Comparison of ENCODE assay signal across 8 mouse cellular contexts in genomic region chr2:178415150-178415448, GRCm38 (mm10). TPM values are rescaled to one million over a fixed set of nuclear protein-coding genes. Genes with fewer than 3 reads are reported as not detected.
DNase-seq lines count a peak whose midpoint lies in the region; ATAC-seq and TF ChIP-seq lines count a peak whose summit lies in the region.

No protein-coding gene starts in this region.

- peak overlapping the region; percentile 96 for H3K4me2 ChIP-seq in heart, postnatal 0 days (ENCODE audit: low read depth, low read length)
- peak overlapping the region; percentile 99 for H3K4me2 ChIP-seq in embryonic facial prominence, embryonic 11.5 days (ENCODE audit: low read depth, low read length)
- peak overlapping the region; percentile 99 for H3K4me2 ChIP-seq in hindbrain, embryonic 13.5 days
- peak overlapping the region; percentile 95 for H3K4me2 ChIP-seq in midbrain, embryonic 13.5 days (replicated peaks)

- no peak for DNase-seq in heart, postnatal 0 days (ENCODE audit: low spot score)
- no peak for DNase-seq in heart, adult 9 months (ENCODE audit: low spot score in 2 of 2)
- no peak for DNase-seq in embryonic facial prominence, embryonic 11.5 days (ENCODE audit: low spot score)
- no peak for DNase-seq in c-Kit-positive CD71-positive TER-119-positive erythroid progenitor cells, embryonic 14.5 days (ENCODE audit: low spot score)
- no peak for DNase-seq in gastrocnemius, adult 18-20 months (ENCODE audit: low spot score)
- no peak for DNase-seq in left cerebral cortex, postnatal 14 days (ENCODE audit: low spot score in 2 of 2)

- no peaks in the 10 kb centered on the region for H3K9me3 ChIP-seq in heart, postnatal 0 days (replicated peaks; ENCODE audit: control insufficient read depth, low read length)
- H3K9me3 ChIP-seq in embryonic facial prominence, embryonic 11.5 days (replicated peaks; ENCODE audit: control insufficient read depth, low read length) = no peaks in the 10 kb centered on the region
- H3K9me3 ChIP-seq in hindbrain, embryonic 13.5 days = no peaks in the 10 kb centered on the region
- no peaks in the 10 kb centered on the region for H3K9me3 ChIP-seq in midbrain, embryonic 13.5 days

- intact Hi-C loops in left cerebral cortex, postnatal 14 days (cut with DNase I) = no loop called here

- peaks cover 23% of the 10 kb centered on the region for H3K36me3 ChIP-seq in heart, postnatal 0 days (replicated peaks; ENCODE audit: control insufficient read depth, insufficient read depth, low read length)
- no peaks in the 10 kb centered on the region for H3K36me3 ChIP-seq in embryonic facial prominence, embryonic 11.5 days (replicated peaks; ENCODE audit: control insufficient read depth, insufficient read depth, low read depth, low read length)
- peaks cover 5% of the 10 kb centered on the region for H3K36me3 ChIP-seq in hindbrain, embryonic 13.5 days
- no peaks in the 10 kb centered on the region for H3K36me3 ChIP-seq in midbrain, embryonic 13.5 days

- no peak for TF ChIP-seq EP300 in heart, postnatal 0 days (IDR thresholded peaks at IDR 0.05; ENCODE audit: low read depth)

- peak overlapping the region; percentile 90; the same call in 1 of the 2 replicates for H3K27ac ChIP-seq in heart, postnatal 0 days (ENCODE audit: low read depth)
- H3K27ac ChIP-seq in embryonic facial prominence, embryonic 11.5 days (replicated peaks; ENCODE audit: low read depth, low read length) = no peak overlapping the region
- H3K27ac ChIP-seq in hindbrain, embryonic 13.5 days = peak overlapping the region; percentile 89
- H3K27ac ChIP-seq in midbrain, embryonic 13.5 days = 0 out of 2 replicates have a peak overlapping the region, but pooled peaks have one; percentile 76

- H3K4me3 ChIP-seq in heart, postnatal 0 days (ENCODE audit: low read depth, low read length) = peak overlapping the region; percentile 68
- peak overlapping the region; percentile 76 for H3K4me3 ChIP-seq in embryonic facial prominence, embryonic 11.5 days (ENCODE audit: low read depth, low read length)
- H3K4me3 ChIP-seq in hindbrain, embryonic 13.5 days = peak overlapping the region; percentile 53
- H3K4me3 ChIP-seq in midbrain, embryonic 13.5 days (replicated peaks) = peak overlapping the region; percentile 66

- H3K4me1 ChIP-seq in heart, postnatal 0 days (ENCODE audit: control insufficient read depth, insufficient read depth) = peaks cover 20% of the 10 kb centered on the region
- peaks cover 3% of the 10 kb centered on the region; the same call in 1 of the 2 replicates for H3K4me1 ChIP-seq in embryonic facial prominence, embryonic 11.5 days (ENCODE audit: control insufficient read depth, insufficient read depth, low read length)
- peaks cover 31% of the 10 kb centered on the region for H3K4me1 ChIP-seq in hindbrain, embryonic 13.5 days (replicated peaks)
- H3K4me1 ChIP-seq in midbrain, embryonic 13.5 days (replicated peaks) = peaks cover 22% of the 10 kb centered on the region

- H3K27me3 ChIP-seq in heart, postnatal 0 days (ENCODE audit: control insufficient read depth, insufficient read depth, low read length) = no peaks in the 10 kb centered on the region
- peaks cover 11% of the 10 kb centered on the region for H3K27me3 ChIP-seq in embryonic facial prominence, embryonic 11.5 days (ENCODE audit: control insufficient read depth, insufficient read depth, low read length)
- H3K27me3 ChIP-seq in hindbrain, embryonic 13.5 days = peaks cover 23% of the 10 kb centered on the region
- peaks cover 23% of the 10 kb centered on the region for H3K27me3 ChIP-seq in midbrain, embryonic 13.5 days

- no peak for TF ChIP-seq CTCF in heart, postnatal 0 days (IDR thresholded peaks at IDR 0.05; ENCODE audit: low read depth)

- no peak for ATAC-seq in heart, postnatal 0 days (ENCODE audit: insufficient read depth, low read depth)
- ATAC-seq in embryonic facial prominence, embryonic 11.5 days (replicated peaks; ENCODE audit: insufficient number of reproducible peaks, low FRiP score, low TSS enrichment, low read depth) = peak; percentile 20; the same call in 1 of the 2 replicates
- no peak for ATAC-seq in hindbrain, embryonic 13.5 days (ENCODE audit: low FRiP score)
- ATAC-seq in midbrain, embryonic 13.5 days = no peak

- WGBS in heart, postnatal 0 days = 32% methylated on average over 3 of the region's 3 CpGs
- 37% methylated on average over 3 of the region's 3 CpGs for WGBS in embryonic facial prominence, embryonic 11.5 days
- WGBS in hindbrain, embryonic 13.5 days = 16% methylated on average over 3 of the region's 3 CpGs
- WGBS in midbrain, embryonic 13.5 days = 26% methylated on average over 3 of the region's 3 CpGs

- H3K9ac ChIP-seq in heart, postnatal 0 days (replicated peaks; ENCODE audit: low read depth, low read length) = no peak overlapping the region
- peak overlapping the region; percentile 62; the same call in 1 of the 2 replicates for H3K9ac ChIP-seq in embryonic facial prominence, embryonic 11.5 days (replicated peaks; ENCODE audit: low read length)
- peak overlapping the region; percentile 71 for H3K9ac ChIP-seq in hindbrain, embryonic 13.5 days
- peak overlapping the region; percentile 66; the same call in 1 of the 2 replicates for H3K9ac ChIP-seq in midbrain, embryonic 13.5 days (replicated peaks)

RNA-seq across cellular contexts. Expression of gene Fam217b, which starts 0.8 kb away (rescaled TPM):
- 4.6 and 5.0 TPM in 2 replicates for total RNA-seq in heart, postnatal 0 days (2014; rRNA removed; ENCODE audit: low replicate concordance)
- polyA plus RNA-seq in heart, postnatal 0 days (2015; fragmentation: Nextera tagmentation; extraction: Ambion mirVana) = 6.0 and 8.0 TPM in 2 replicates
- 4.8 and 5.5 TPM in 2 replicates for polyA plus RNA-seq in embryonic facial prominence, embryonic 11.5 days (2014; fragmentation: Nextera tagmentation; extraction: Ambion mirVana)
- 8.1 and 9.8 TPM in 2 replicates for polyA plus RNA-seq in hindbrain, embryonic 13.5 days (2015; fragmentation: Nextera tagmentation; extraction: Ambion mirVana)
- polyA plus RNA-seq in midbrain, embryonic 13.5 days (2015; fragmentation: Nextera tagmentation; extraction: Ambion mirVana) = 5.8 and 6.1 TPM in 2 replicates
- total RNA-seq in gastrocnemius, adult 18-20 months (2021) = 1 to 10 TPM; 2.2 to 2.6 TPM
- total RNA-seq in left cerebral cortex, postnatal 14 days (2021) = 10 to 100 TPM; 43.6 to 47.4 TPM

RNA-seq across cellular contexts. Expression of gene Ppp1r3d, which starts 0.8 kb away (rescaled TPM):
- 38.3 and 52.8 TPM in 2 replicates for total RNA-seq in heart, postnatal 0 days (2014; rRNA removed; ENCODE audit: low replicate concordance)
- 20.6 and 21.2 TPM in 2 replicates for polyA plus RNA-seq in heart, postnatal 0 days (2015; fragmentation: Nextera tagmentation; extraction: Ambion mirVana)
- 3.5 and 3.8 TPM in 2 replicates for polyA plus RNA-seq in embryonic facial prominence, embryonic 11.5 days (2014; fragmentation: Nextera tagmentation; extraction: Ambion mirVana)
- polyA plus RNA-seq in hindbrain, embryonic 13.5 days (2015; fragmentation: Nextera tagmentation; extraction: Ambion mirVana) = 2.3 and 2.9 TPM in 2 replicates
- 0.89 and 1.6 TPM in 2 replicates for polyA plus RNA-seq in midbrain, embryonic 13.5 days (2015; fragmentation: Nextera tagmentation; extraction: Ambion mirVana)
- total RNA-seq in gastrocnemius, adult 18-20 months (2021) = 1 to 10 TPM; 2.5 to 4.1 TPM
- total RNA-seq in left cerebral cortex, postnatal 14 days (2021) = 10 to 100 TPM in 1 of 2 experiments, 1 to 10 TPM in 1; 9.9 to 10.3 TPM

RNA-seq across cellular contexts. Expression of gene Sycp2, which starts 7.6 kb away (rescaled TPM):
- not detected in 2 replicates for total RNA-seq in heart, postnatal 0 days (2014; rRNA removed; ENCODE audit: low replicate concordance)
- polyA plus RNA-seq in heart, postnatal 0 days (2015; fragmentation: Nextera tagmentation; extraction: Ambion mirVana) = 0.07 and 0.12 TPM in 2 replicates
- polyA plus RNA-seq in embryonic facial prominence, embryonic 11.5 days (2014; fragmentation: Nextera tagmentation; extraction: Ambion mirVana) = 0.06 and 0.07 TPM in 2 replicates
- 0.31 and 0.35 TPM in 2 replicates for polyA plus RNA-seq in hindbrain, embryonic 13.5 days (2015; fragmentation: Nextera tagmentation; extraction: Ambion mirVana)
- 0.27 and 0.32 TPM in 2 replicates for polyA plus RNA-seq in midbrain, embryonic 13.5 days (2015; fragmentation: Nextera tagmentation; extraction: Ambion mirVana)
- total RNA-seq in gastrocnemius, adult 18-20 months (2021) = under 1 TPM in 1 of 2 experiments, not detected in 1; 0.09 TPM
- under 1 TPM; 0.55 TPM for total RNA-seq in left cerebral cortex, postnatal 14 days (2021)

RNA-seq across cellular contexts. Expression of gene Cdh26, which starts 15.2 kb away (rescaled TPM):
- 0.31 TPM in 1 of 2 replicates, not detected in the other for total RNA-seq in heart, postnatal 0 days (2014; rRNA removed; ENCODE audit: low replicate concordance)
- 0.31 and 0.34 TPM in 2 replicates for polyA plus RNA-seq in heart, postnatal 0 days (2015; fragmentation: Nextera tagmentation; extraction: Ambion mirVana)
- polyA plus RNA-seq in embryonic facial prominence, embryonic 11.5 days (2014; fragmentation: Nextera tagmentation; extraction: Ambion mirVana) = 0.45 and 0.63 TPM in 2 replicates
- 0.16 and 0.17 TPM in 2 replicates for polyA plus RNA-seq in hindbrain, embryonic 13.5 days (2015; fragmentation: Nextera tagmentation; extraction: Ambion mirVana)
- polyA plus RNA-seq in midbrain, embryonic 13.5 days (2015; fragmentation: Nextera tagmentation; extraction: Ambion mirVana) = 0.16 and 0.22 TPM in 2 replicates
- total RNA-seq in gastrocnemius, adult 18-20 months (2021) = not detected
- total RNA-seq in left cerebral cortex, postnatal 14 days (2021) = under 1 TPM; 0.21 to 0.31 TPM
